Mouse (Mus musculus) limb, embryonic 14.5 days (tissue): ENCODE results near the gene Prkcsh. TPM values are rescaled to one million over a fixed set of nuclear protein-coding genes. Genes with fewer than 3 reads are reported as not detected.

ENCODE experiments used
- ATAC-seq: fragments of 200-750 bp; cut with Nextera tagmentation; 2 replicates; pipeline ENCODE4 v1.8.0; 2017; ENCODE audit warnings: low read depth, moderate number of reproducible peaks, moderate TSS enrichment; ENCODE audit not compliant: low FRiP score
- DNase-seq: peaks from one replicate; pipeline ENCODE4 v3.0.0-alpha.2; 2015; ENCODE audit warnings: low spot score
- H3K27ac ChIP-seq: fragments of 300-500 bp; sonication (generic); replicated peaks from 2 replicates; pipeline ENCODE4 v1.5.1; 2014; ENCODE audit warnings: low read depth, mild to moderate bottlenecking, low read length, moderate library complexity, mixed read lengths
- H3K27me3 ChIP-seq: fragments of 300-500 bp; sonication (generic); 2 replicates; pipeline ENCODE4 v1.6.1; 2014; ENCODE audit warnings: low read length, mixed read lengths; ENCODE audit not compliant: control insufficient read depth, insufficient read depth
- H3K36me3 ChIP-seq: fragments of 300-500 bp; sonication (generic); 2 replicates; pipeline ENCODE4 v1.6.1; 2014; ENCODE audit warnings: mild to moderate bottlenecking, low read length, moderate library complexity, mixed read lengths; ENCODE audit not compliant: control insufficient read depth, insufficient read depth
- H3K4me1 ChIP-seq: fragments of 300-500 bp; sonication (generic); 2 replicates; pipeline ENCODE4 v1.6.1; 2014; ENCODE audit warnings: antibody characterized with exemption, low read length, mixed read lengths; ENCODE audit not compliant: control insufficient read depth, insufficient read depth
- H3K4me2 ChIP-seq: fragments of 300-500 bp; sonication (generic); replicated peaks from 2 replicates; pipeline ENCODE4 v1.6.1; 2014; ENCODE audit warnings: low read depth, mild to moderate bottlenecking, low read length, moderate library complexity; ENCODE audit not compliant: severe bottlenecking
- H3K4me3 ChIP-seq: fragments of 300-500 bp; sonication (generic); replicated peaks from 2 replicates; pipeline ENCODE4 v1.5.1; 2014; ENCODE audit warnings: low read length
- H3K9ac ChIP-seq: fragments of 300-500 bp; sonication (generic); 2 replicates; pipeline ENCODE4 v1.6.1; 2014; ENCODE audit warnings: mild to moderate bottlenecking, low read depth, low read length, moderate library complexity; ENCODE audit not compliant: severe bottlenecking
- H3K9me3 ChIP-seq: fragments of 300-500 bp; sonication (generic); 2 replicates; pipeline ENCODE4 v1.6.1; 2016; ENCODE audit warnings: low read length; ENCODE audit not compliant: control insufficient read depth
- POLR2A ChIP-seq: fragments of 200-500 bp; IDR thresholded peaks from 2 replicates; pipeline ENCODE4 v1.8.0; 2012; ENCODE audit warnings: inconsistent platforms, mild to moderate bottlenecking, moderate library complexity, borderline replicate concordance; ENCODE audit not compliant: insufficient read depth, insufficient read length; ENCODE audit errors: extremely low read depth
- WGBS: fragments of 180-500 bp; shearing (Covaris S2); extraction: QIAGEN DNeasy Blood & Tissue Kit; methylation state at CpG from one replicate; pipeline ENCODE4 v1.1.7; 2014; 5-methylcytosine and 5-hydroxymethylcytosine counted together
- polyA plus RNA-seq, 2 experiments: library from polyadenylated mRNA; depleted of rRNA in 1 of 2; stranded (reverse) in 1 of 2; unstranded in 1 of 2; fragments of >200 nt; fragmentation: Nextera tagmentation in 1 of 2; extraction: Ambion mirVana in 1 of 2; gene quantifications; 2 replicates each; pipeline versions ENCODE4 v1.2.1 to v1.2.3; 2012 to 2014

Gene Prkcsh
- polyA plus RNA-seq, 2 experiments: 89.0 to 156 TPM

DNA sequence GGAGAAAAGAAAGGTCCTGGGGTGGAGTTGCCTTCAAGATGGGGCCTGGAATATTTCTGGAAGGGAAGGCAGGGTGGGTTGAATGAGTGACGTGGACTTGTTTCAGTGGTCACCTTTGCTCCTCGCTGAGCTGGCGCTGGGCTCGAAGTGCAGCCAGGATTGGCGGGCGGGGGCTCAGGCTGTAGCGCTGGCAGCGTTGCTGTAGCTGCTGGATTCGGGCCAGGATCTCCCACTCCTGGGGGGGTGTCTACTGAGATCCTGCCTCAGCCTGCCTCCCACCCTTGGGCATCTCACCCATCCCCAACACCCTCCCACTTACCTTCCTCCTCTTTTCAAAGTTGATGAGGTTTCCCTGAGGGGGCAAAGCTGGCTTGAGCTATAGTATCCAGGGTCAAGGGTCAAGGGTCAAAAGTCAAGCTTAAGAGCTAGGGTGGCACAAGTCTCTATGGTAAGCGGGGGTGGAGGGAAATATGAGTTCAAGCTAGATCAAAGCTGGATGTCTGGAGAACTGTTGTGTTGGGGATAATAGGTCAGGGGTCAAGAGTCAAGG is 25.9 kb upstream of the Prkcsh start:
- H3K4me1 ChIP-seq: no peaks in the 10 kb centered on the region
- no peak overlapping the region for H3K9ac ChIP-seq
- no peak for TF ChIP-seq POLR2A
- H3K27me3 ChIP-seq: no peaks in the 10 kb centered on the region
- no peak overlapping the region for H3K4me3 ChIP-seq
- no peak overlapping the region for H3K27ac ChIP-seq
- no peak for DNase-seq
- H3K36me3 ChIP-seq: no peaks in the 10 kb centered on the region
- no peak overlapping the region for H3K4me2 ChIP-seq
- H3K9me3 ChIP-seq: no peaks in the 10 kb centered on the region
- 86% methylated on average over 10 of the region's 10 CpGs for WGBS
- ATAC-seq: no peak

DNA sequence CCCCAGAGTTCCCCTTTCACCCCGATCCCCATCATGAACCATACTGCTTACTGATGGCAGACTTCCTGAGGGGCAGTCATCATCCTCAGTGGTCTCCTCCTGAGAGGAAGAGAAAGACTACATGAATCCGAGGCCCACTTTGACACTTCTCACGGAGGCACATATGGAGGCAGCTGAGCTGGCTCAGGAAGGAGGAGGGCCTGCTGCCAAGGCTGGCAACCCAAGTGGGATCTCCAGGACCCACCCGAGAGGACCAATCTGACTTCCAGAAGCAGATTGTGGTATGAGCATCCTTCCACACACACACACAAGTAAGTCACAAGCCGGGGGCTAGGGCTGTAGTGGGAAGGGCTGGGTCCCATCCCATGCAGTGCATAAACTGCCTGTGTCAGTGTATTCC is 25.3 kb upstream of the Prkcsh start:
- no peak overlapping the region for H3K4me3 ChIP-seq
- H3K4me2 ChIP-seq: no peak overlapping the region
- no peaks in the 10 kb centered on the region for H3K27me3 ChIP-seq
- no peak overlapping the region for H3K9ac ChIP-seq
- H3K4me1 ChIP-seq: no peaks in the 10 kb centered on the region
- TF ChIP-seq POLR2A: no peak
- no peak overlapping the region for H3K27ac ChIP-seq
- ATAC-seq (no peak), DNase-seq (no peak)
- H3K36me3 ChIP-seq: no peaks in the 10 kb centered on the region
- no peaks in the 10 kb centered on the region for H3K9me3 ChIP-seq
- WGBS: 87% methylated on average over 5 of the region's 5 CpGs

DNA sequence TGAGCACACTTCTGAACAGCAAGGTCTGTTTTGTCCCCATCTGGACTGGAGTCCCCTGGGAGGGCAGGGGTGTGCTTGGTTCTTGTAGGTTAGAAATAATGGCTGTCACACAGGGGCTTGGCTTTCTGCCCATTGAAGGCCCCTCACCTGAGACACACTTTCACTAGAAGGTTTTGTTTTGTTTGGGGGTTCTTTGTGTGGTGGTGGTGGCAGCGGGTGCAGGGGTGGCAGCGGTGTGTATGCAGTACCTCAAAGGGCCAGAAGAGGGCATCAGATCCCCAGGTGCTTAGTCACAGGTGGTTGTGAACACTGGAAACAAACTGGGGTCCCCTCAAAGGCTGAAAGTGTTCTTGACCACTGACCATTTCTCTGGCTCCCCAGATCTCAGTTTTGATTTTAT is 24.6 kb upstream of the Prkcsh start:
- Histone ChIP-seq H3K27ac (no peak overlapping the region), H3K9me3 (no peaks in the 10 kb centered on the region), H3K4me1 (no peaks in the 10 kb centered on the region), H3K27me3 (no peaks in the 10 kb centered on the region), H3K4me2 (no peak overlapping the region), H3K9ac (no peak overlapping the region), H3K36me3 (no peaks in the 10 kb centered on the region), H3K4me3 (no peak overlapping the region)
- WGBS: 24% methylated on average over 2 of the region's 2 CpGs
- no peak for DNase-seq
- ATAC-seq: no peak
- no peak for TF ChIP-seq POLR2A

DNA sequence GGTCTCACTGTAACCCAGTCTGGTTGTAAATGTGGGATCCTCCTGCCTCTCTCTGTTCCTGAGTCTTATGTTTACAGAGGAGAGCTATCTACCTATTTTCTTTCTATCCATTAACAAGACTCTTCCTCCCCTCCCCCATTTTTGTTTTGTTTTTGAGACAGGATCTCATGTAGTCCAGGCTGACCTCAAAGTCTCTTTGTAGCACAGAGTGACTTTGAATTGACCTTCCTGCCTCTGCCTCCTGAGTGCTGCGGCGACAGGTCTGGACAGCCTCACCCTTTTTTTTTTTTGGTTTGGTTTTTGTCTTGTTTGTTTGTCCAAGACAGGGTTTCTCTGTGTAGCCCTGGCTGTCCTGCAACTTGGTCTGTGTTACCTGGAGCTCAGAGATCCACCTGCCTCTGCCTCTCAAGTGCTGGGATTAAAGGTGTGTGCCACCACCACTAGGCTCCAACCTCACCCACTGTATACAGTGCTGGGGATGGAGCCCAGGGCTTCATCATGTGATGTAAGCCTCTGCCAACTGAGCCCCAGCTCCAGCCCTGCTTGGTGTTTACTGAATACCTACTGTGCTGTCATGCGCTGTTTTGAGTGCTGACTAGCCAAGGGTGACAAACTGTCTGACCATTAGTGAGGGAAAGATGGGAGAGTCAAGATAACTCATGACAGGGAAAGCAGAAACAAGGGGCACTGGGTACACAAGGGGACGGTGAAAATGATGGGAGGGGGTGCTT is 24.0 kb upstream of the Prkcsh start:
- no peak for TF ChIP-seq POLR2A
- no peaks in the 10 kb centered on the region for H3K36me3 ChIP-seq
- no peaks in the 10 kb centered on the region for H3K27me3 ChIP-seq
- no peak for ATAC-seq
- no peak overlapping the region for H3K4me3 ChIP-seq
- H3K4me1 ChIP-seq: no peaks in the 10 kb centered on the region
- no peak overlapping the region for H3K27ac ChIP-seq
- H3K9ac ChIP-seq: no peak overlapping the region
- DNase-seq: no peak
- H3K9me3 ChIP-seq: no peaks in the 10 kb centered on the region
- WGBS: 88% methylated on average over 4 of the region's 4 CpGs
- H3K4me2 ChIP-seq: no peak overlapping the region

DNA sequence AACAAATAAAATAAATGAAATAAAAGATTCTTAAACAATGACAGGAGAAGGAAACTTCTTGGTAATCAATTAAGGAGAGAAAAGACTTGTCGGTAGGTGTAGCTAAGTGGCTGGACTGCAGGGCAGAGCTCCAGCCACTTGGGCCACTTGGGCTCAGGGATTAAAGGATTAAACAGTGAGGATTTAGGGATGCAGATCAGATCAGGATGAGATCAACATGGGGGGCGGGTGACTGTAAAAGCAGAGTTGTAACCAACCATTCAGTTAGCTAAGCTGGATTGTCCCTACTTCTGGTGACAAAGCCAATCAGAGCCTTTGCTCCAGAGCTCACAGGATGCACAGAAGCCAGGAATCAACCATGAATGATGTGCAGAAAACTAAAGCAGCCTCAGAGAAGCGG is 18.7 kb upstream of the Prkcsh start:
- Histone ChIP-seq H3K4me2 (no peak overlapping the region), H3K9me3 (no peaks in the 10 kb centered on the region), H3K9ac (no peak overlapping the region), H3K27me3 (peaks cover 26% of the 10 kb centered on the region), H3K36me3 (no peaks in the 10 kb centered on the region), H3K27ac (no peak overlapping the region), H3K4me1 (no peaks in the 10 kb centered on the region), H3K4me3 (no peak overlapping the region)
- ATAC-seq: no peak
- 26% methylated on average over 3 of the region's 3 CpGs for WGBS
- no peak for DNase-seq
- no peak for TF ChIP-seq POLR2A
